Mouse (Mus musculus): ENCODE measurements around the gene Top1.

Gene Top1

DNA sequence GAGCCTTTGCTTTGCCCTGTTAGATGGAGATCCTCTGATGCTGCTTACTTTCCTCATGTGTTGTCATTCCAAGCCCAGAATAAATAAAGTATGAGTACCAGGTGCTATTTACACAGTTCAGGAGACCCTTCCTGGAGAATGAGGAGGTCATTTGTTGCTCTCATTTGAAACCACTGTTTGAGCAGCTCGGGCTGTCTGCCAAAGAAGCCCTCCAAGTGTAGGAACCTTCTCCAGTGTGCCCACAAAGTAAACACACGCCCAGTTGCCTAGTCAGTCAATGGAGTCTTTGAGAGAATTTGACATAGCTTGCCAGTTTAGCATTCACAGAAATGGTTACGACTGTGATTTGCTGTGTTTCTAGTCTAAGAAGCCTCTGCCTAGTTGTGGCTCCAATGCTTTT, 73.1 kb downstream of the Top1 start:
- no peak for DNase-seq (ENCODE audit: low read depth, low spot score)

DNA sequence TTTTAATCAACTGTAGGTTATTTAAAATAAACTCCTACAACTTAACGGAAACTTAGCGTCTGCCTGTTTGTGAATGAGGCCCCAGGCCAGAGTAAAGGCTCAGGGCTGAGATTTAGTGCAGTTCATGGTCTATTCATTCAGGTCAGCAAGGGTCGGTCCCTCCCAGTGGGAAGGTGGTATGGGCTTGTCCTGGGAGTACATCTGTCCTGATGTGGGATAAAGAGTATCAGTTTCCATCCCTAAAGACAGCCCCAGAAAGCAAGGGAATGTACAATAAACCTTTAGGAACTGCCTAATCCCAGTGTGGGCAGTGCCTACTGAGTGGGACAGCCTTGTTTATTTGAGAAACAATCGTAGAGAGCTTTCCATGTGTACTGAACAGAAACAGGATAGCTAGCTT, 77.0 kb downstream of the Top1 start:
- DNase-seq (ENCODE audit: low read depth, low spot score): no peak

DNA sequence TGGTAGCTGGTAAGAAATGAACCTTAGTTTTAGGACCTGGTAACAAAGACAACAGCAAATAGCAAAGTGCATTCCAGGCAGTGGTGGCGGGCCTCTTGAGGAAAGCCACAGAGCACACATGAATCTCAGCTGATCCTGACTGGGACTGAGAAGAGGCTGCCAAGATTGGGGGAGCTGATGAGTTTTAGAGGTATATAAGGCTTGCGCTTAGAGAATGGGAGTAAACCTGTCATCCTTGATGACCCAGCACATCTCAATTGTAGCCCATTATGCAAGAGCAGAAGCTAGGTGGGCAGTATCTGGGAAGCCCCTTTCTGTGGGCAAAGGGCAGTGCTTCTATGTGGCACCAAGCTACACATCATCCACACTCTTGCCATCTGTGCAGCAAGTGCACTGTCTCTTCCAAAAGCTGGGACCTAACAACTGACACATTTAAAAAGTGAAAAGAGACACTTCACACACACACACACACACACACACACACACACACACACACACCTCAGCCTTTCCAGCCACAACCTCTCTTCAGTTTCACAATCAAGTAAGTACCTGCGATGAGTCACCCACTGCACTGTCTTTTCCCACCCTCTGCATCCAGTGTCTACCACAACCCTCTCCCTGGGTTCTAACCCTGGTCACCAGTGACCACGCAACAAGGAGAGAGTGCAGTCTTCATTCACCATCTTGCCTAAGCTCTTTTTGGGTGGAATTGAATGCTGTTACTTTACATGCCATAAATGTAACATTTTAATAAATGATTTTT, 78.1 kb downstream of the Top1 start:
- DNase-seq (ENCODE audit: low read depth, low spot score): no peak

DNA sequence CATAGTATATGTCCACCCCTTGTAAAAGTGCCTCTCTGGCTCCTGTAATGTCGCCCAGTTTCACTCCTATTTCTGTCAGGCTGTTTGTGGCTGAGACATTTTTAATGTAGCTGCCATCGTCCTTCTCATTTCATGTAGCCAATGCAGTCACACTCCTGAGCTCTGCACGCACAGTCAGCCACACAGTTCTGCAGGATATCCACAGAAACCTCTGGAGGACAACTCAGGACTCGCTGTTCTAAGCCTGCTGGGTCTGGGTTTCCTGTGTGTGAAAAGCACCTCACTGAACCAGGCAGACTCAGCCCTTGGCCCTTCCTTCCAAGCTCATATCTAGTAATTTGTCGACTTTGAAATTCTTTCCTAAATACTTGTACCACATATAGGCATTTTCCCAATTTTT, 78.8 kb downstream of the Top1 start:
- no peak for DNase-seq (ENCODE audit: low read depth, low spot score)

DNA sequence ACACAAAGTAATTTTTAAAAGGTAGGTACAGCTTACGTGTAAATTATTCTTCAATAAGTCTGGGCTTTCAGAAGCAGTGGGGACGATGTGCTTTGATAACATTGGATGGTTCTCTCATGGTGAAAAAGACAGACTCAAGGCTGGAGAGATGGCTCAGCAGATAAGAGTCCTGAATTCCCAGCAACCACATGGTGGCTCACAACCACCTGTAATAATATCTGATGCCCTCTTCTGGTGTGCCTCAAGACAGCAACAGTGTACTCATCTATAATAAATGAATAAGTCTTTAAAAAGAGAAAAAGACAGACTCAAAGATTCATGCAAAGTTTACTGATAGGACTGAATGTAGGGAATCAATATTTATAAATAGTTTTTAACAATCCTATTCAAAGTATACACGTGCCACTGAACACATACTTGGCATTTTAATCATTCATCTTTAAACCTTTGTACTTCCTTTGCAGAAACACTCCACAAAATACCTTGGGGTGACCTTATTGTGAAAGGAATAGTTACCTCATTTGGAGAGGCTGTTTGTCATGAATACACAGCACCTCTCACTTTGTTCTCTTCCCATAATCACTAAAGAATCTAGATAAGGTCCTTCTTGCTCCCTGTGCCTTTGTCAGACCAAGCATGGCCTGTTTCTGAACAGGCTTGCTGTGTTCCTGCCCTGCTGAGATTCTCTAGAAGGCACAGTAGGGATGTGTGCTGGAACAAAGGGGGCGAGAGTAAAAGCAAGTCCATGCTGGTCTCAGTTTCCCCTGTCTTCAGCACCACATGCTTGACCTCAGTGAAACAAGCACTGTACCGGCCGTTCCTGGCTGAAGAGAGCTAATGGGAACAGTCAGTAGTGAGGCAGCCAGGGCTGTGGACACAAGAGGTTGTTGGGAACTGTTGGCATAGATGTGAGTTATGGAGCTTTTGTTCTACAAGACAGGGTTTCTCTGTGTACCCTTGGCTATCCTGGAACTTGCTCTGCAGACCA, 80.5 kb downstream of the Top1 start:
- DNase-seq (ENCODE audit: low read depth, low spot score): no peak

DNA sequence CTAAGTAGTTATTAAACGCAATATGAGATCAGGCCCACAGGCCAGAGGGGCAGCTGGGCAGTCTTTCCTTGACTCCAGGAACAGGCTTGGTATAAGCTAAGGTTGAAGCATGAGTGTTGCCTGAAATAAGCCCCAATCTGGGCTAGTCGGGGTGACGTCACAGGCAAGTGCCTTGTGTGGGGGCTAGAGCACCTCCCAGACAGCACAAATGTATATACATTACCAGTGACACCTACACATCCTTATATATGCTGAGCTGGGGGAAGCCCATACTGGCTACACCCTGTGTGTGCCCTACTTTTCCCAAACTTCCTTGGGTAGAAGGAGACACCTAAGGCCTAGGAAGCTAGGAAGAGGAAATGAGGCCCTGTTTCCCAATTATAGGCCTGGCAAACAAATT, 83.3 kb downstream of the Top1 start:
- peak; percentile 75 for DNase-seq (ENCODE audit: low read depth, low spot score)

DNA sequence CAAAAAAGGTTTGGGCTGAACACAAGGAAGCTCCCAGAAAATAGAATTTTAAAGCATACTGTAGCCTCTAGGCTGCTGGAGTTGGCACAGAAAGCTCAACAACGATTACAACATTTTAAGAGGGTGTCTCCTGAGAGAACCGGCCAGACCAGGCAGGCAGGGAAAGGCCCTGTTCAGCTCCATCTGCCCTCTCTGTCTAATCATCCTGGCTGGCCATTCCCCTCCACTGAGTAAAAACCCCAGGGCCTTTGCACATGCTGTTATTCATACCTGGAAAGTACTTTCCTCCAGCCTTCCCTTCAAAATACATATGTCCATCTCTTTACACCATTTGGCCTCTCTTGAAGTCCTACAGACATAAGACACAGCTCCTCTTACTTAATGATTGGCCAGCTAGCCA, 83.7 kb downstream of the Top1 start:
- no peak for DNase-seq (ENCODE audit: low read depth, low spot score)

DNA sequence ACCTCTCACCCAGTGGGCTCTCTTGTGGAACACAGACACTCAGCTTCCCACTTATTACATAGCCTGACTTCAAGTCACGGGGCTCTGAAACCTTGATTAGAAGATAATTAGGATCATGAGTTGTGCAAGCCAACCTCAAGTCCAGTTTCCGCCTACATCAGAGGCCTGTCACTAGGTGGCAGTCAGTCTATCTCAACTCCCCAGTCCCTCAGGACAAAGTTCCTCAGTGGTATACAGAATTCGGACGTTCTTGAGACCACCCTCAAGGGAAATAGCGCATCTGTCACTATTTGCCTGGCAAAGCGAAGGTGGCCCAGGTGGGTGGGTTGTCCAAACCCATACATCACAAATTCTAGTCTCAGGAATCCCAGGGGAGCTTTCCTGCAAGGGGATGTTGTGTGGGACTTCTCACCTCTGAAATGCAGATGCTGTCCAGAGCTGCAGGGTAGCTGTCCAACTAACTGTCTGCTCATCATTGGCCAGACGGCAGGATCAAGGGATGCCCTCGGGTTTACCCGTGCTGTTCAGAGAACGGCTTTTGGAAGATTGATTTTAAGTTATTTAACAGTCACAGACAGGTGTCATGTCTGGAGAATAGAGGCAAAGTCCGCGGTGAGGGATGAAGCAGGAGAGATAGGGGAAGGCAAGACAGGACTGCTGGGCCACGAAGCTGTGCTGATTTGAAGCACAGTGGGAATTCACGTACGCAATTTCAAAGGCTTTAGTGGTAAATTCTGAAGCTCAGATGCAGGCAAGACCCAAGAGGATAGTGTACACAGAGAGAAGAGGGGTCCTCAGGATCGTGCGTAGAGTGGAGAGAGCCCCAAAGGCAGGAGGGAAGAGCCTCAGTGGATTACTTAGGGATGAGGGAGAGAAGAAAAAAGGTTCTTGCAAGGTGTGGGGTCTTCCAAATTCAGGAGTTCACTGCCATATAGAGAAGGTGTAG, 84.4 kb downstream of the Top1 start:
- peak; percentile 71 for DNase-seq (ENCODE audit: low read depth, low spot score)

DNA sequence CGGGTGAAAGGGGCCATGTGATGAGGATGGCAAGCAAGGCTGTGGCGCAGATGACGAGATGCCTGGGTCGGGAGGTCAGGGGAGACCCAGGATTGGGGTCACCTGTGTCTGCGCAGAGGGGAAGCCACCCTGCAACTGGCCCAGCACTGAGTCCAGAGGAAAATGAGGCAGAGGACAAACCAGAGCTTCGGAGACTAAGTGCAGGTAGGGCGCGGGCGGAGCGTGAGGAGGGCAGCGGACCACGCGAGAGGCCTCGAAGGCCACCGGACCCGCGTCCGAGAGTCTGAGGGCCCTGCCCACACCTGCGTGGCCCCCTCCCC, 85.1 kb downstream of the Top1 start:
- no peak for DNase-seq (ENCODE audit: low read depth, low spot score)

DNA sequence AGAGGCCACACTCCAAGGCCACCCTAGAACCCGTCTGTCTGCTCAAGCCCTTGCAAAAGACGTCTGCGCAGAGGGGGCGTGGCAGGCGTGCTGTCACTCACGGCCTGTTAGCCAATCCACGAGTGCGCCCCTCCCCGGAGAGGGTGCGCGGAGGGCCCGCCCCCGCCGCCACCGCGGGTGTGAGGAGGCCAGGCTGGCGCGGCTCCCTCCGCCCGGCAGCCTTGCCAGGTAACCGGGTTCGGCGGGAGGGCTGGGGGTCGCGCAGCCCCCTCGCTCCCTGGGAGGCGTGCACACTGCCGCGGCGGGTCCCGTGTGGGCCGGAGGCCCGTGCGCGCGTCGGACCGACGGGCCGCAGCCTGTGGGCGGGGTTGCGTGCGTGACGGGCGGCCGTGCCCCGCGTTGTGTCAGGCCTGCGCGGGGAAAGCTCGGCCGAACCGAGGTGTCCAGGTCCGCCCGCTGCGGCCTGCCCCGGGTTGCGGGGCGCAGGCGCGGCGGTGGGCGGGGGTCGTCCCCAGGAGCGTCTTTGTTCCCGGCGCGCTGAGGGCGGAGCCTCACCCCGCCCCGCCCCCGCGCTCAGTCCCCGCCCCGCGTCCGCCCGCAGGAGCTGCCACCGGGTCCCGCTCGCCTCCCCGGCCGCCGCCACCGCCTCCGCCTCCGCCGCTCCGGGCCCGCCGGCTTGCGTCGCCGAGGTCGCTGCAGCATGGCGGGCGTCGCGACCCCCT, 85.6 kb downstream of the Top1 start, which contains the start of gene Plcg1:
Plcg1 (plus strand) TSS at position 184 of the 722 bp plus-strand sequence.
- peak; percentile 97 for DNase-seq (ENCODE audit: low read depth, low spot score)

DNA sequence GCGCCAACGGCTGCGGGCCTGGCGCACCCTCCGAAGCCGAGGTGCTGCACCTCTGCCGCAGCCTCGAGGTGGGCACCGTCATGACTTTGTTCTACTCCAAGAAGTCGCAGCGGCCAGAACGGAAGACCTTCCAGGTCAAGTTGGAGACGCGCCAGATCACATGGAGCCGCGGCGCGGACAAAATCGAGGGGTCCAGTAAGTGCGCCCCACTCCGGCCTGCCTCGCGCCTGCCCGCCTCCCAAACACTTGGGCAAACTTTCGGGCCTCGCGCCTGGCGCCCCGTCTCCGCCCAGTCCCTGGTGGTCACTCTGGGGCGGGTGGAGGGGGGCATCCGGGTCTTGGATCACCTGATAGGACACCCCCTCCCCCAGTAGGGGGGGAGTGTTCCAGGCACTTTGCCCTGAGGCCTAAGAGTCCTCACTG, 86.2 kb downstream of the Top1 start:
- no peak for DNase-seq (ENCODE audit: low read depth, low spot score)

DNA sequence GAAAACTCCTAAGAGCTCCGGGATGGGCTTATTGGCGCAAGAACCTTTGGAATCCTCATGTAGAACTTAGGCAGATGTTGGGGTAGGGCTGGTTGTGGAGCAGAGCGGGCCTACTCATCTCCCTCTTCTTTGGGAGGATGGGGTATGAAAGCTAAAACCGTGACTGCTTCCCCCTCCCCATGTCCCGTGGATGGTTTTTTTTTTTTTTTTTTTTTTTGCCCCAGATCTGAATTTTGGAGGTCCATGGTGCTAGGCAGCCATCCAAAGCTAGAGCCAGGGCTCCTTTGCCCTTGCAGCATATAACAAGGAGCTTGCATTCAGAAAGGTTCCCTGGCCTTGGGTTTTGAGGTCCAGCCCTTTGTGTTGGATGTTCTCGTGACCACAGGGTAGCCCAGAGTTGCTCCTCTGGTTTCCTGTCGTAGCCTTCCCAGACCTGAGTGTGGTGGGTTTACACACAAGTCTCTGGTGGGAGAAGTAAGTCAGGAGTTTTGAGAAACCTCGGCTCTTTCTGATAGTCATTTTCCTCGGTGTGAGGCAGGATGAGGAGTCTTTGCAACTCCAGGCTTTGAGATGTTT, 86.8 kb downstream of the Top1 start:
- DNase-seq (ENCODE audit: low read depth, low spot score): no peak

DNA sequence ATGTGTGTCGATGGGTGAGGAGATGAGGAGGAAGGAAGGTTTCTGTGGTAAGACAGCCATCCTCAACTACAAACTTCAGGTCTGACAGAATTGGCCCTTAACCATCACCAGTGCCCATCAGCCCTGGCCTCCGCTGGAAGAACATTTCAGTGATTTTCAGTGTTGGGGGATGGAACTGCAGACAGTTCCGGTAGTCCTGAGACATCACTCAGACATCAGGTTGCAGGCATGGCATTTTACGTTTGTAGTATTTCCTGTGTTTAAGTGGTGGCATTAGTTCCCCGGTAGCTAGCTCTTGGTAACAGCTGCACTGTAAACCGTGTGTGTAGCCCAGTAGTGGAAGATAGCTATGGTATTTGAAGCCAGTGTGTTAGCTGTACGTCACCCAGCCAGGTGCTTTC, 87.4 kb downstream of the Top1 start:
- DNase-seq (ENCODE audit: low read depth, low spot score): no peak

DNA sequence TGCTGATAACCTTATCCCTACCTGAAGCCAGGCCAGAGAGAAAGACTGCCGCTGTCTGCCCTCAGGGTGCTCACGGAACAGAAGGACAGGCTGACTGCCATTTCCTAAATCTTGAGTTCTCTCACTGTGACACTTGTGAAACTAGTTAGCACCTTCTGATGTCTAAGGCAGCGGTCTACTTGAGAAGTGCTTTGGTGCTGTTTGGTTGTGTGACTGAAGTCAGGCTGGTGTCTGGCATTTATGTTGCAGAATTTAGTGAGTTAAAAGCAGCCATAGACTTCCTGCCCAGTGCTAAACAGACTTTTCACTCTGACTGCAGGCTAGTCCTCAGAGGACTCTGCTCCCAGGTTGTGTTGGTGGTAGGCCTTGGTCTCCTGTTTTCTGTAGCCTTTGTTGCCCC, 88.6 kb downstream of the Top1 start:
- DNase-seq (ENCODE audit: low read depth, low spot score): no peak

DNA sequence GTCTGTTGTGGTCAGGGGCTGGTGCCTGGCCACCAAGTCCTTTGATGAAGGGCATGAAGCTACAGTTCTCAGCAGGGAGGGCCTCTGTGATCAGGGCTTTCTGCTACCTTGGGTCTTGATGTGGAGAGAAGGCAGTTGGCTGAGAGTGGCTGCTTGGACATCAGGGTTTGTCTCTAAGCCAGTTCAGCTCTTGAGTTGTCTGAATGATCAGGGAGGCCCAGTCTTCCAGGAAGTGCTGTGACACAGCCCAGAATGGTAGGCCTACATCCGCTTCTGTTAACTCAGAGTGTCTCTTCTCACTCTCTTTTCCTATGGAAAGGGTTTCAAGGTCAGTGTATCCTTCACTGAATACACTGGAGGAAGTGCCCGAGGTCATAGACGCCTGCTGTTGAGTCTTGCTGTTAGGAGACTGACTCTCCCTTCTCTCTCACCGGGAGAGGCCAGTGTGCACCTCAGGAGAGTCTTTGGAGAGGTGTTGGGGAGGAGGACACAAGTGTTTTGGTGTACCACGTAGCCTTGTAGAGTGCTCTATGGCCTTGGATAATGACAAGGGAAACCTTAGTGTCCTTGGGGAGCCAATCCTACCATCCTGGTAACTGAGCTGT, 90.1 kb downstream of the Top1 start:
- no peak for DNase-seq (ENCODE audit: low read depth, low spot score)

DNA sequence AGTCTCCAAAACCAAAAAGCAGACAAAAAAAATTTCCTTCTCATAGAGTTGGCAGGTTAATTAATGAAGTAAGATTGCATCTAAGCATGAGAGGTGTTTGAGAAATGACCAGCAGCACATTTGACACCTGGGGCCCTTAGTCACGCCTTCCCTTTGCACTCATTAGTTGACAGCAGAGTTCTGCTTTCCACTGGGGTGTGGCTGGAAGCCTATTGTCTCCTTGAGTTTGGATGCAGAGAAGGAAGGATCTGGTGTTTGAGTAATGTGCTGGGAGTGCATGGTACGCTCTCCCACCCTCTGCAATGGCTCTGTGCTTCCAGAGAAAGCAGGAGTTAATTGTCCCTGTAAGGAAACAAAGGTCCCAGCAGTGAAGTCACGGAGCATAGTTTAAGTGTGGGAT, 90.8 kb downstream of the Top1 start:
- no peak for DNase-seq (ENCODE audit: low read depth, low spot score)

DNA sequence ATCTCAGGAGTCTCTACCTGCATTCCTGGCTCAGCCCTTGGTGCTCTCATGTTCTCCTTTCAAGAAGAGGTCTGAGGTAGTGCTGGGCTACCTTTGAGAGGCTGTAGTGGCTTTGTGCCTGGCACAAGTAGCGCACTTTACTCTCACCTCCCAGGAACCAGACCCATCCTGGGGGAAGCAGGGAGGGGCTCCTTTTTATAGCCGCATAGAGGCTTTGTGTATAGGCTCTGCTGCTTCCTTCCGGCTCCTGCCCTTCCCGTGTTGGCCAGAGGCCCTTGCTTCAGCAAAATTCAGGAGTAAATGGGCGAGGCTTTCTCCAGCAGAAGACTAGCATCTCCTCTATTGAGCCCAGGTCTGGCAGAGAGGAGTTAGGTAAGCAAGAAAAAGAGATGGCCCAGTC, 92.7 kb downstream of the Top1 start:
- DNase-seq (ENCODE audit: low read depth, low spot score): no peak

DNA sequence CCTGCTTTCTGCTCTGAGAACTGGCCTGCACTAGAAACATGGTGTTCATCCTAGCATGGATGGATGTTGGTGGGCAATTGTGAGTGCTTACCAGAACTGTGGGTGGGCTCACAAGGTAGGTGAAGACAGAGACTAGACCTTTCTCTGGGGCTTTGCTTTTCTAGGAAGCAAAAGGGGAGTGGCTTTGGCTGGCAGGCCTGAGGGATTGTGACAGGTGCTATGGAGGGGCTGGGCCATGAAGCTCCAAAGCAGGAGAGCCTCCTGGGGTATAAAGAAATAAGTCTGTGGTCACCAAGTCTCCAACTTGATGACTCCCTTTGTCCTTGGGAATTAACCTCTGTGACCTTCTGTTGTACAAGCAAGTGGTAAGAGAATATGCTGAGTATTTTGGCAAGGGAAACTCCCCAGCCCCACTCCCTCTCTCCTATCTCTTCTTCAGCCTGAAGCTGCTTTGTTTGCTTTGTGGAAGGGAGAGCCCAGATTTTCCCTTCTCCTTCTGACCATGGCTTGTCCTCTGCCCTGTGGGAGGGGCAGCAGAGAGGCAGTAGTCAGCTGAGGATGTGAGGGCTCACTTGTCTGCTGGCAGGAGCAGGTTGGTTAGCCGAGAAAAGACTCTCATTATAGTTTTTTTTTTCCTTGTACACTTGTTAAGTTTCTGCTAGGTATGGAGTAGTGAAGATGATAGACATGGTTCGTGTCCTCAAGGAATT, 94.1 kb downstream of the Top1 start:
- DNase-seq (ENCODE audit: low read depth, low spot score): no peak

DNA sequence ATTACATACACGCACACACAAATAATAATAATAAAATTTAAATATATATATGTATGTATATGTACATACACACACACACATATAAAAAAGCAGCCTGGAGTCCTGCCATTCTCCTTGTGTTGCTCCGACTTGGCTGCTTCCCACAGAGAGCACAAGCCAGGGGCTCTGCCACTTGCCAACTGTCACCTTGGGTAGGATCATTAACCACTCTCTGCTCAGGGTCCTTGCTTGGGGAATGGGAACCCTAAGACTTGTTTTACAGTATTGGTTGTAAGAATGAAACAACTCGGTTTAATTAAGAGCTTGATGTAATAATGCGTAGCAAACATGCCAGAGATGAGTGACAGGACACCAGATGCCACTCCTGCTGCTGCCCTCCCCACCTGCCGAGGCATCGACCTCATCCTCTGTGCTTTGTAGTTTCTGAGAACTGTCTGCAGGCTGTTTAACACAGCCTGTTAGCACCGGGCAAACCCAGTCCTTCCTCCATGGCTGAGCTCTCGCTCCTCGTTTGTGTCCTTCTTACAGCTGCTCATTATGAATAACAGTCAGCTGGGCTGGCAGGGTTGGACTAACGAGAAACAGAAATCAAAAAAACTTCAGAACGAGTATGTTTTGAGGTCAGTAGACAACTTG, 95.0 kb downstream of the Top1 start:
- peak; percentile 60 for DNase-seq (ENCODE audit: low read depth, low spot score)
